Mouse (Mus musculus): ENCODE data around the gene Fam32a. TPM values are rescaled to one million over a fixed set of nuclear protein-coding genes. Genes with fewer than 3 reads are reported as not detected.

The Fam32a gene
- polyA plus RNA-seq (2015; fragmentation: Nextera tagmentation; extraction: Ambion mirVana) = 72.7 and 73.7 TPM in 2 replicates

GRCm38 (mm10) chr8:72219541-72220363, at the start of gene Fam32a:
Gene Fam32a (plus strand): TSS chr8:72219730.
- Histone ChIP-seq H3K36me3 (ENCODE audit: control insufficient read depth, insufficient read depth, low read length) (peaks cover 11% of the 10 kb centered on the region), H3K4me3 (replicated peaks; ENCODE audit: low read length) (peak within 1 kb of the TSS; percentile 67), H3K4me1 (ENCODE audit: control insufficient read depth, insufficient read depth, low read length) (peaks cover 11% of the 10 kb centered on the region), H3K9me3 (replicated peaks; ENCODE audit: control insufficient read depth, low read length) (no peaks in the 10 kb centered on the region), H3K27ac (ENCODE audit: low read length) (peak within 1 kb of the TSS; percentile 70; the same call in 1 of the 2 replicates), H3K27me3 (ENCODE audit: control insufficient read depth, insufficient read depth, low read length) (no peaks in the 10 kb centered on the region; the same call in 1 of the 2 replicates), H3K4me2 (ENCODE audit: low read depth, low read length) (peak within 1 kb of the TSS; percentile 81), H3K9ac (ENCODE audit: low read length) (peak within 1 kb of the TSS; percentile 84)
- 9% methylated on average over 39 of the region's 39 CpGs for WGBS
- peak; percentile 97 for ATAC-seq (ENCODE audit: insufficient read depth, low FRiP score)

GRCm38 (mm10) chr8:72177346-72177925, 42.1 kb upstream of the Fam32a start:
- no peaks in the 10 kb centered on the region for H3K27me3 ChIP-seq (ENCODE audit: control insufficient read depth, insufficient read depth, low read length)
- no peak overlapping the region for H3K4me2 ChIP-seq (ENCODE audit: low read depth, low read length)
- H3K27ac ChIP-seq (ENCODE audit: low read length) = no peak overlapping the region
- 62% methylated on average over 5 of the region's 5 CpGs for WGBS
- peaks cover 21% of the 10 kb centered on the region for H3K36me3 ChIP-seq (ENCODE audit: control insufficient read depth, insufficient read depth, low read length)
- H3K9me3 ChIP-seq (replicated peaks; ENCODE audit: control insufficient read depth, low read length) = no peaks in the 10 kb centered on the region
- no peak overlapping the region for H3K9ac ChIP-seq (ENCODE audit: low read length)
- H3K4me1 ChIP-seq (ENCODE audit: control insufficient read depth, insufficient read depth, low read length) = no peaks in the 10 kb centered on the region
- H3K4me3 ChIP-seq (replicated peaks; ENCODE audit: low read length) = no peak overlapping the region
- ATAC-seq (ENCODE audit: insufficient read depth, low FRiP score) = no peak

GRCm38 (mm10) chr8:72183554-72184202, 35.9 kb upstream of the Fam32a start:
- ATAC-seq (ENCODE audit: insufficient read depth, low FRiP score) = no peak
- 67% methylated on average over 2 of the region's 2 CpGs for WGBS
- H3K4me3 ChIP-seq (replicated peaks; ENCODE audit: low read length) = no peak overlapping the region
- no peaks in the 10 kb centered on the region for H3K9me3 ChIP-seq (replicated peaks; ENCODE audit: control insufficient read depth, low read length)
- H3K27ac ChIP-seq (ENCODE audit: low read length) = no peak overlapping the region
- no peaks in the 10 kb centered on the region; the same call in 1 of the 2 replicates for H3K36me3 ChIP-seq (ENCODE audit: control insufficient read depth, insufficient read depth, low read length)
- no peak overlapping the region for H3K4me2 ChIP-seq (ENCODE audit: low read depth, low read length)
- no peaks in the 10 kb centered on the region for H3K4me1 ChIP-seq (ENCODE audit: control insufficient read depth, insufficient read depth, low read length)
- no peak overlapping the region for H3K9ac ChIP-seq (ENCODE audit: low read length)
- H3K27me3 ChIP-seq (ENCODE audit: control insufficient read depth, insufficient read depth, low read length) = no peaks in the 10 kb centered on the region

GRCm38 (mm10) chr8:72187793-72188331, 31.7 kb upstream of the Fam32a start:
- no peaks in the 10 kb centered on the region for H3K4me1 ChIP-seq (ENCODE audit: control insufficient read depth, insufficient read depth, low read length)
- no peaks in the 10 kb centered on the region for H3K36me3 ChIP-seq (ENCODE audit: control insufficient read depth, insufficient read depth, low read length)
- H3K4me3 ChIP-seq (replicated peaks; ENCODE audit: low read length) = no peak overlapping the region
- no peak overlapping the region for H3K27ac ChIP-seq (ENCODE audit: low read length)
- WGBS = 79% methylated on average over 2 of the region's 2 CpGs
- no peaks in the 10 kb centered on the region for H3K27me3 ChIP-seq (ENCODE audit: control insufficient read depth, insufficient read depth, low read length)
- no peak overlapping the region for H3K4me2 ChIP-seq (ENCODE audit: low read depth, low read length)
- no peaks in the 10 kb centered on the region for H3K9me3 ChIP-seq (replicated peaks; ENCODE audit: control insufficient read depth, low read length)
- no peak for ATAC-seq (ENCODE audit: insufficient read depth, low FRiP score)
- H3K9ac ChIP-seq (ENCODE audit: low read length) = no peak overlapping the region

- peak; percentile 78 for ATAC-seq (ENCODE audit: insufficient read depth, low FRiP score)
- Histone ChIP-seq H3K4me3 (replicated peaks; ENCODE audit: low read length) (0 out of 2 replicates have a peak within 1 kb of the TSS, but pooled peaks have one; percentile 7), H3K36me3 (ENCODE audit: control insufficient read depth, insufficient read depth, low read length) (no peaks in the 10 kb centered on the region), H3K4me1 (ENCODE audit: control insufficient read depth, insufficient read depth, low read length) (no peaks in the 10 kb centered on the region), H3K4me2 (ENCODE audit: low read depth, low read length) (peak within 1 kb of the TSS; percentile 0; the same call in 1 of the 2 replicates), H3K9me3 (replicated peaks; ENCODE audit: control insufficient read depth, low read length) (no peaks in the 10 kb centered on the region), H3K27me3 (ENCODE audit: control insufficient read depth, insufficient read depth, low read length) (no peaks in the 10 kb centered on the region), H3K9ac (ENCODE audit: low read length) (no peak within 1 kb of the TSS), H3K27ac (ENCODE audit: low read length) (peak within 1 kb of the TSS; percentile 38)
- 47% methylated on average over 12 of the region's 12 CpGs for WGBS
These were observed 29.9 kb upstream of the Fam32a start, which contains the start of gene Hsh2d for GRCm38 (mm10) chr8:72189417-72190214. Gene Hsh2d (plus strand): TSS chr8:72189638.

GRCm38 (mm10) chr8:72190215-72190539, 29.4 kb upstream of the Fam32a start:
- H3K36me3 ChIP-seq (ENCODE audit: control insufficient read depth, insufficient read depth, low read length) = no peaks in the 10 kb centered on the region
- no peaks in the 10 kb centered on the region for H3K27me3 ChIP-seq (ENCODE audit: control insufficient read depth, insufficient read depth, low read length)
- no peaks in the 10 kb centered on the region for H3K4me1 ChIP-seq (ENCODE audit: control insufficient read depth, insufficient read depth, low read length)
- H3K27ac ChIP-seq (ENCODE audit: low read length) = peak overlapping the region; percentile 38
- H3K4me2 ChIP-seq (ENCODE audit: low read depth, low read length) = no peak overlapping the region
- H3K9me3 ChIP-seq (replicated peaks; ENCODE audit: control insufficient read depth, low read length) = no peaks in the 10 kb centered on the region
- ATAC-seq (ENCODE audit: insufficient read depth, low FRiP score) = no peak
- H3K9ac ChIP-seq (ENCODE audit: low read length) = no peak overlapping the region
- WGBS = 62% methylated on average over 2 of the region's 2 CpGs
- no peak overlapping the region for H3K4me3 ChIP-seq (replicated peaks; ENCODE audit: low read length)

GRCm38 (mm10) chr8:72192065-72192464, 27.5 kb upstream of the Fam32a start:
- Histone ChIP-seq H3K4me3 (replicated peaks; ENCODE audit: low read length) (no peak overlapping the region), H3K27ac (ENCODE audit: low read length) (no peak overlapping the region), H3K9me3 (replicated peaks; ENCODE audit: control insufficient read depth, low read length) (no peaks in the 10 kb centered on the region), H3K36me3 (ENCODE audit: control insufficient read depth, insufficient read depth, low read length) (no peaks in the 10 kb centered on the region), H3K27me3 (ENCODE audit: control insufficient read depth, insufficient read depth, low read length) (no peaks in the 10 kb centered on the region), H3K4me2 (ENCODE audit: low read depth, low read length) (no peak overlapping the region), H3K4me1 (ENCODE audit: control insufficient read depth, insufficient read depth, low read length) (no peaks in the 10 kb centered on the region), H3K9ac (ENCODE audit: low read length) (no peak overlapping the region)
- no peak for ATAC-seq (ENCODE audit: insufficient read depth, low FRiP score)

- Histone ChIP-seq H3K27ac (ENCODE audit: low read length) (no peak overlapping the region), H3K4me2 (ENCODE audit: low read depth, low read length) (no peak overlapping the region), H3K27me3 (ENCODE audit: control insufficient read depth, insufficient read depth, low read length) (no peaks in the 10 kb centered on the region), H3K4me1 (ENCODE audit: control insufficient read depth, insufficient read depth, low read length) (no peaks in the 10 kb centered on the region), H3K4me3 (replicated peaks; ENCODE audit: low read length) (no peak overlapping the region), H3K36me3 (ENCODE audit: control insufficient read depth, insufficient read depth, low read length) (0 out of 2 replicates have a peak, but pooled peaks cover 2% of the 10 kb centered on the region), H3K9me3 (replicated peaks; ENCODE audit: control insufficient read depth, low read length) (peaks cover 5% of the 10 kb centered on the region), H3K9ac (ENCODE audit: low read length) (no peak overlapping the region)
- 51% methylated on average over 8 of the region's 8 CpGs for WGBS
- no peak for ATAC-seq (ENCODE audit: insufficient read depth, low FRiP score)
These were observed 21.5 kb upstream of the Fam32a start for GRCm38 (mm10) chr8:72197997-72198396.

Data from stomach, embryonic 16.5 days (tissue).